Mouse (Mus musculus): ENCODE measurements around the gene Zc3h12a.

Gene Zc3h12a

GRCm38 (mm10) chr4:125145213-125145612, 17.6 kb upstream of the Zc3h12a start:
- DNase-seq (ENCODE audit: low spot score in 2 of 2): no peak

DNA sequence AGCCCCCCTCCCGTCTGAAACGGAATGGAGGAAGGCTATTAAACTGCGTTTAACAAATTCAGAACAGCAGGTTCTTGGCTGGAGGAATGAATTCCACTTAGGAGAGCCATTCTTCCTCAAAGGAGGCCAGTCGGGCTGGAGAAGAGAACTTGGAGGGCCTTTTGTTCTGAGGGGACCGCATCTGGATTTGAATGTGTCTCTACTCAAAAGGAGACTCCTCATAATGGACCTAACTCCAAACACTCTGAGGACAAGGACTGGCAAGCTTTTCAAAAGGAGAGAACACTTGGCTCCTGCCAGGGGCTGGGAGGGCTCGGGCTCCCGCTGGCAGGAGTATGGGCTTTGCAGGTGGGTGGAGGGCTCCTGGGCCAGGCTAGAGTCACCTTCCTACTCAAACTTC, 17.0 kb upstream of the Zc3h12a start:
- peak in 1 of 2 experiments; percentile 30 for DNase-seq (ENCODE audit: low spot score in 2 of 2)

GRCm38 (mm10) chr4:125144211-125144610, 16.6 kb upstream of the Zc3h12a start:
- no peak for DNase-seq (ENCODE audit: low spot score in 2 of 2)

- DNase-seq (ENCODE audit: low spot score in 2 of 2): no peak
Measured at GRCm38 (mm10) chr4:125138321-125138720, 10.7 kb upstream of the Zc3h12a start.

- no peak for DNase-seq (ENCODE audit: low spot score in 2 of 2)
Measured at GRCm38 (mm10) chr4:125136303-125136888, 8.8 kb upstream of the Zc3h12a start.

DNA sequence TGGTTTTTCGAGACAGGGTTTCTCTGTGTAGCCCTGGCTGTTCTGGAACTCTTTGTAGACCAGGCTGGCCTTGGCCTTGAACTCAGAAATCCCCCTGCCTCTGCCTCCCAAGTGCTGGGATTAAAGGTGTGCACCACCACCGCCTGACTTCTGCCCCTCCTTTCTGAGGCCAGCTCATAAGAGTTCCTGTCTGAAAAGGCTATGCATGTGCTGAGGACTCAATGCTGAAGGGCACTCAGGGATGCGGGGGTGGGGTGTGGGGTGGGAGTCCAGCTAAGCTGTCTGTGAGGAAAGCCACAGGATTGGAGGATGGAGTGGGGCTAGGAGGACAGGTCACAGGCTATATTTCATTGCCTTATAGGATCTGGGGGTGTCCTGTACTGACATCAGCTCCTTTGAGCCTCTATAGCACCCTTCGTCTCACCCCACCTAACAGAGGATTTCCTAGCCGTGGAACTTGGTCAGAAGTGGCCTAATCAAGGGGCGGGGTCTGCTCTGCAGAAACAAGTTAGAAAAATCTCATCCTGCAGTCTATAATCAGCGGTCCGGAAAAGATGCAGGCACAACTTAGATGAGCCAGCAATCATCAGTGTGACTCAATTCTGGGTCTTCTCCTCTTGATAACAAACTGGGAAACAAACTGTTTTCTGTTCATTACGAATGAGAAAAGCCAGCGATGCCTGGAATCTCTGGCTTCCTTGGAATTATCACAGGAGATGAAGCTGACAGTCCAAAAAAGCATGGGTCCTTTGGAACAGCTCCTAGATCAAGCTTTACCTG, 7.6 kb upstream of the Zc3h12a start:
- DNase-seq (ENCODE audit: low spot score in 2 of 2): no peak

- DNase-seq (ENCODE audit: low spot score in 2 of 2): no peak
Measured at GRCm38 (mm10) chr4:125134631-125135030, 7.0 kb upstream of the Zc3h12a start.

GRCm38 (mm10) chr4:125134192-125134591, 6.6 kb upstream of the Zc3h12a start:
- no peak for DNase-seq (ENCODE audit: low spot score in 2 of 2)

GRCm38 (mm10) chr4:125132394-125132793, 4.8 kb upstream of the Zc3h12a start:
- peak in 1 of 2 experiments; percentile 72 for DNase-seq (ENCODE audit: low spot score in 2 of 2)

DNA sequence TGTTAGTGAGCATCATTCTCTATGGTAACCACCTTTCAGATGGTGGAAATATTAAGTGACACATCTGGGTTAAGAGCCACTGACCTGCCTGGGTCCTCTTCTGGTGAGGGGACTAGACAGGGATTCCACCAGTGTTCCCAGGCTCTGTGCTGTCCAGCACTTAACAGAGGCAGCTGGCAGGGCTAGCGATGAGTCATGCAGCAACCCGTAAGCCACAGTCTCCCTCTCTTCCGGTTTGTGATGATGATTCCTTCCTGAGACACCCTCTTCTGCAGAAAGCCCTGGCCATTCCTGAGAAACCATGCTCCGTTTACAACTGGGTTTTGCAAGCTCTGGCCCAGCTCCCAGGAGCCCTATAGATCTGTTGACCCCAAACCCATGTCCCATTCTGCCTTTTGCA, 3.9 kb upstream of the Zc3h12a start:
- DNase-seq (ENCODE audit: low spot score in 2 of 2): no peak

GRCm38 (mm10) chr4:125126761-125127160, 879 bp downstream of the Zc3h12a start:
- DNase-seq (ENCODE audit: low spot score in 2 of 2): no peak

DNA sequence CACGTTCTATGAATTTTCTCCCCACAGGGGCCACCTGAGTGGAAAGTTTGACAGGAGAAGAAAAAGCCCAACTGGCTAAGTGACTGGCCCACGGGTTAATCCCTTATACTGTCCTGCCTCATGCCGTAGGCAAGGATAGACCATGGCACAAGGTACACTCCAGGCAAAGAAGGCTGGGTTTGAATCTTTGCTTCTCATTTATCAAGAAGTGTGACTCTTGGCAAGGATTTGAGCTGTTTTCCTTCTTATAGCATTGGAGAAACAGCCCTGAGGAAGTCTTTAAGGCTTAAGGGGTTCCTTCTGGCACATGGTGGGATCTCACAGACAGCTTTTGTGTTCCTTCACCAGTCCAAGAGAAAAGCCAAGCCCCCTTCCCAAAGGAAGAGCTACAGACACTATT, 1.5 kb downstream of the Zc3h12a start:
- DNase-seq (ENCODE audit: low spot score in 2 of 2): no peak

GRCm38 (mm10) chr4:125125361-125125921, 2.2 kb downstream of the Zc3h12a start:
- no peak for DNase-seq (ENCODE audit: low spot score in 2 of 2)

DNA sequence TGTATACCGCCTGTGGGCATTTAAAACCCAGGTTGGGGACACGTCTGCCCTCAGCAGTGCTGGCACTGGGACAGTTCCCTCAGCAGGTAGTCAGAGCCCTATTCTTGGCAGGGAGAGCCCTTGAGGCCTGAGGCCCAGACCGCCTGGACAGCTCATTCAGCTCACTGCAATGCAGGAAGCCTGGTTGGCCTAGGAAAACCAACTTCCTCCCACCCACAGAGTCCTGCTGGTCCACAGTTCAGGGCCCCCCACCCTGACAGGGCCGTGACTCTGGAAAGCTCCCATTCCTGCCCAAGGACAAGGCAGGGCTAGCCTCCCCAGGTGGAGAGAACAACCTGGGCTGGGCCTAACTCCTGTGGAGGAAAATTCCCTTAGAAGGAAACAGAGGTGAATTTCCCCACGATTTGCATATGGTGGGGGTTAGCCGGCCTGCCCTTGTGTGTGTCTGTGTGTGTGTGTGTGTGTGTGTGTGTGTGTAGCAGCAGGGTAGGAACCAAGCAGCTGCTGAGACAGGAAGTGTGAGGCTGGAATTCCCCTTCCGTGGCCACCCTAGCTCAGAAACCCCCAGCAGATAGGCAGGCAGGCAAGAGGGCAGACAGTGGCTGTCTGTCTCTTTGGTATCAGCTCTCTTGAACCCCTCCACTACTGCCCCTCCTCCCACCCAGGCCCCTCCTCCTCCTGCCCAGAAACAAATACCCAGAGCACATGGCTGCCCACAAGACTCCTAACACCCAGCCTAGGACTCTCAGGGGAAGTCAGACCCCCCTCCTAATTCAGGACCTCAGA, 3.0 kb downstream of the Zc3h12a start:
- no peak for DNase-seq (ENCODE audit: low spot score in 2 of 2)

- no peak for DNase-seq (ENCODE audit: low spot score in 2 of 2)
Measured at GRCm38 (mm10) chr4:125123279-125123671, 4.4 kb downstream of the Zc3h12a start.

DNA sequence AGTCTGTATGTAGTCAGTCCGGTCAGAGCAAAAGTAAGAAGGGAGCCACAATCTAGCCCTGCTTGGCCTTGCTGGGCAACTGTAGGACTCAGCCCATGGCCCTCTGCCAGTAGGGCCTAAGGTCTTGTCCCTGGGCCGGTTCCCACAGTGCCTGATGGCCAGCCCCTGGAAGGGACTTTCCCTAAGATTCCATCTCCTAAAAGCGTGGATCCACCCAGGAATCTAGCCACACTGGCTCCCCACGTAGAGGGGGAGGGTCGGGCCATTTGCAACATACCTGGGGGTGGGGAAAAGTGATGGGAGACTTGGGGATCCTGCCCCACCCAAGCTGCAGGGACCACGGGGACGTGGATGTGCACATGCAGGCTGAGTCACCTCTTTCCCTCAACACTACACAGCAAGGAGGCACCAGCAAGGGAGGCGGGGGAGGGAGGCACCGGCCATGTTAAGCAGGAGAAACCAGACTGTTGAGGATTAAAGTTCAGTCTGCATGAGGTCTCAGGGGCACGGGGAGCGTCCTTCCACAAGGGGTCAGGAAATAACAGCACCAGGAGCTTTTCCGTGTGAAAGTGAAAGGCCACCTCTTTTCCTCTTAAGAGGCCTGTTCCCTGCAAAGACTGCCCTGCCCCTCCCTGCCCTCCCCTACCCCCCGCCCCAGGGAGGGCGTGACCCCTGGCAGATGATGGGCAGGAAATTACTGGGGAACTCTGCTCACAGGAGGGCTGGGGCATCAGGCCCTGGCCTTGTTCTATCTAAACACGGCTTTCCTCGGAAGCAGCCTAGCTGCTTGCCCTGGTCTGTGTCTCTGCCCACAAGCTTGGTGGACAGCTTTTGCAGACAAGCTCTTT, 5.0 kb downstream of the Zc3h12a start:
- no peak for DNase-seq (ENCODE audit: low spot score in 2 of 2)

GRCm38 (mm10) chr4:125119721-125120120, 7.9 kb downstream of the Zc3h12a start:
- DNase-seq (ENCODE audit: low spot score in 2 of 2): no peak

- DNase-seq (ENCODE audit: low spot score in 2 of 2): no peak
Measured at GRCm38 (mm10) chr4:125119070-125119469, 8.6 kb downstream of the Zc3h12a start.

GRCm38 (mm10) chr4:125117902-125118320, 9.7 kb downstream of the Zc3h12a start:
- no peak for DNase-seq (ENCODE audit: low spot score in 2 of 2)

GRCm38 (mm10) chr4:125116929-125117328, 10.7 kb downstream of the Zc3h12a start:
- DNase-seq (ENCODE audit: low spot score in 2 of 2): no peak

DNA sequence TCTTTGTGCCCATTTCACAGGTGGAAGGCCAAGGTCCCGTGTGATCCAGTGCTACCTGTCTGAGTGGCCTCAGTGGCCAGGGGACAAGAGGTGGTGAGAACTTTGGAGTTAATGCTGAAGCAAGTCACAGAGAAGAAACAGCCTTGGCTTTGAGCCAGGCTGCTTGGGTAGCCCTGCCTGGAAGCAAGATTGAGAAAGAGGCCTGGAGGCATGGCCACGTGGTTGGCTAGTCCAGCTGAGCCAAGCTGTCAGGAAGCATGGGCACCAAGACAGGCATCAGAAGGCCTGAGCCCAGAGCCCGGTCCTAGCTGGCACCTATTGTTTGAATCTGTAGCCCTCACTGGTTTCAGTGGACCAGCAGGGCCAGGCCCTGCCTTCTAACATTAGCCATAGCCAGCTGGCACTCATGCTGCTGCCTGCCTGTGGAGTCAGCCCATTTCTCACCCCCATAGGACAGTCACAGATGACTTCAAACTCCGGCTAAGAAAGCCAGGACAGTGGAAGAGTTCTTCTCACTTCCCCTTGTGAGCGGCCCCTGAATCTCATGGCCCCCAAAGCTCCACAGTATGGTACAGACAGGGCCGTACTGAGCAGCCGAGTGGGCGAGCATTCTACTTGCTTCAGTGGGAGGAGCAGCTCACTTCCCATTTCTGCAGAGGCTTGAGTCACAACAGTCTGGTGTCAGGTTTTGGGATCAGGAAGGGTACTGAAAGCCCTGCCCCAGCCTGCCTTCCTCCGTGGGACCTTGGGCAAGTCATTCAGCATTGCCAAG, 11.4 kb downstream of the Zc3h12a start:
- peak; percentile 55 to 63 for DNase-seq (ENCODE audit: low spot score in 2 of 2)
